ENCODE assay signal across 8 mouse cellular contexts in genomic region chr8:125568421-125568850, GRCm38 (mm10). TPM values are rescaled to one million over a fixed set of nuclear protein-coding genes. Genes with fewer than 3 reads are reported as not detected.
DNase-seq lines count a peak whose midpoint lies in the region; ATAC-seq lines count a peak whose summit lies in the region.

No protein-coding gene starts in this region.

- peak overlapping the region; percentile 84 for H3K4me2 ChIP-seq in liver, embryonic 15.5 days

- H3K36me3 ChIP-seq in liver, embryonic 15.5 days (replicated peaks): no peaks in the 10 kb centered on the region

- 2% methylated on average over 14 of the region's 14 CpGs for WGBS in liver, embryonic 15.5 days (ENCODE audit: insufficient replicate concordance)

- peak overlapping the region; percentile 63 for H3K4me3 ChIP-seq in liver, embryonic 15.5 days (replicated peaks)

- H3K27me3 ChIP-seq in liver, embryonic 15.5 days: peaks cover 48% of the 10 kb centered on the region

- H3K27ac ChIP-seq in liver, embryonic 15.5 days (replicated peaks): no peak overlapping the region

- peak; percentile 59 for ATAC-seq in common myeloid progenitor, adult 5-6 weeks (replicated peaks; ENCODE audit: low read depth, poor library complexity, severe bottlenecking)
- ATAC-seq in liver, embryonic 15.5 days (ENCODE audit: insufficient read depth): no peak

- peak; percentile 43 for DNase-seq in embryo, embryonic 11 days
- no peak for DNase-seq in embryo, embryonic 9.5 days (ENCODE audit: extremely low spot score)
- DNase-seq in A20 (ENCODE audit: low read depth, low spot score): peak; percentile 78
- DNase-seq in heart, postnatal 4 days: peak; percentile 28
- peak; percentile 49 for DNase-seq in neural tube, embryonic 10.5 days (ENCODE audit: extremely low spot score, low spot score)
- no peak for DNase-seq in frontal cortex, postnatal 10 days (ENCODE audit: low spot score in 2 of 2)

- H3K9ac ChIP-seq in liver, embryonic 15.5 days: no peak overlapping the region

- no peaks in the 10 kb centered on the region for H3K9me3 ChIP-seq in liver, embryonic 15.5 days (replicated peaks)

- peaks cover 26% of the 10 kb centered on the region for H3K4me1 ChIP-seq in liver, embryonic 15.5 days (replicated peaks)

RNA-seq across cellular contexts. Expression of gene Sipa1l2, which starts 1.2 kb away (rescaled TPM):
- 0.53 and 1.1 TPM in 2 replicates for total RNA-seq in common myeloid progenitor, adult 5-6 weeks (2017)
- total RNA-seq in heart, postnatal 4 days (2021): 10 to 100 TPM; 70.1 to 72.6 TPM
- 0.62 and 0.96 TPM in 2 replicates for polyA plus RNA-seq in liver, embryonic 15.5 days (2015; fragmentation: Nextera tagmentation; extraction: Ambion mirVana)

Comparison
In these comparisons a context has a peak if more than half of its experiments do, and no peak if none do; other contexts are left out.
1. DNase-seq: peak in embryo, embryonic 11 days (single experiment), A20 (single experiment), heart, postnatal 4 days (single experiment) and neural tube, embryonic 10.5 days (single experiment); none in embryo, embryonic 9.5 days (single experiment) and frontal cortex, postnatal 10 days (0 of 2).
2. RNA of gene Sipa1l2, which starts 1.2 kb away (total RNA-seq): 70.1 to 72.6 TPM in heart, postnatal 4 days; 0.53 to 1.1 TPM in common myeloid progenitor, adult 5-6 weeks; every median in the first group is over 10 times any median in the second.